Mouse (Mus musculus): Measurements from ENCODE around the gene Ptprm. TPM values are rescaled to one million over a fixed set of nuclear protein-coding genes. Genes with fewer than 3 reads are reported as not detected.

Gene Ptprm
- total RNA-seq, 1 experiment from 2014 or later = not detected

DNA sequence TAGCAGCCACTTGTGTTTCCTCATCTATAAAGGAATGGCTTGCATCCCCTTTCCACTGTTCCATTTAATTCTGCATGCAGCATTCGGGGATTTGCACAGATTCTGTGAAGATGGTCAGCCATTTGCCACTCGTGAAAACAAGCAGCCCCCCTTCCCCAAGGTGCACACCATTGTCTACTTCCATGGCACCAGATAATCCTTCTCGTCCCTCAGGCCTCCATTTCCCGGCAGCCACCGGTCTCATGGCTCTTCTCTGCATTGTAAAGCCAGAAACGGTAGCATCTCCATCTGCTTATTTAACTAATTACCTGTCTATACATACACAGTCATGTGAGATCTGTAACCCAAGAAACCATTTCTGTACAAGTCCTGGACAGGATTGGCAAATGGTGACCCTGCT is 501.8 kb downstream of the Ptprm start:
- ATAC-seq (replicated peaks in 1 of 2; ENCODE audit: insufficient read depth in 1 of 2, low FRiP score in 2 of 2, low TSS enrichment in 1 of 2, low read depth in 1 of 2, poor library complexity in 2 of 2, severe bottlenecking in 2 of 2) = no peak

DNA sequence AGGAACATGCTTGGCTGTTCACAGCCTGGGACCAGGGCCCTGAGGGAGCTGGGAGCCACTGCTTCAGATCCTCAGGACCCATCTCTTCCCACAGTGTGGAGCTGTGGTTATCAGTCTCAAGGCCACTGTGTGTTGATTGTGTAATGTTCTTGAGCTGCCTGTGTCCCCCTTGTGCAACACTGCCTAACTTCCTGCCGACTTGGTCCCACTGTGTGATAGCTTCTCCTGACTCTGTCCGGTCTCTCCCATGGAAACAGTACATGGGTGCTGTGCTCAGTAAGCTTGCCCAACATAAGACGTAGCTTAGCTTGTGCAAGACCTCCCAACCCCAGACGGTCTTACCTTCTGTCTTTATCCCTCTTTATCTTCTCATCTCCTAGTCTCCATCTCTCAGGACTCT is 507.2 kb downstream of the Ptprm start:
- peak in 1 of 2 experiments; percentile 29; a peak in 1 of 4 replicates for ATAC-seq (replicated peaks in 1 of 2; ENCODE audit: insufficient read depth in 1 of 2, low FRiP score in 2 of 2, low TSS enrichment in 1 of 2, low read depth in 1 of 2, poor library complexity in 2 of 2, severe bottlenecking in 2 of 2)

- ATAC-seq (replicated peaks in 1 of 2; ENCODE audit: insufficient read depth in 1 of 2, low FRiP score in 2 of 2, low TSS enrichment in 1 of 2, low read depth in 1 of 2, poor library complexity in 2 of 2, severe bottlenecking in 2 of 2) = no peak
Observed at GRCm38 (mm10) chr17:66822347-66822746, 531.9 kb downstream of the Ptprm start.

DNA sequence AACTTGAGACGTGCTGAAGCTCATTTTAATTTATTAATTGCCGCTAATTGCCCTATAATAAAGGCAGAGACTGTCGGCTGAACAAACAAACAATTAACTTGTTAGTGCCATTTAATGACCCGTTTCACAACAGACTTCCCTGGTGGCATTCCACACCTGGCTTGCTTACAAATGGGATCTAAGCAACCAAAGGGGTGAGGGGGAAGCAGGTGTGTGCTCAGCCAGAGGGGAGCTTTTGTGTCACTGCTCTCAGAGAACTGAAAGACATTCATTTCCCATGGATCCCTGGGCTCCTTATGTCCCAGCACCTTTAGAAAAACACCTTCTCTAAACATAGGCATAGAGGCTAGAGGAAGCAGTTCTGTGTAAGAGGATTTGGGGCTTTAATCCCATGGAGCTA is 536.9 kb downstream of the Ptprm start:
- ATAC-seq (replicated peaks in 1 of 2; ENCODE audit: insufficient read depth in 1 of 2, low FRiP score in 2 of 2, low TSS enrichment in 1 of 2, low read depth in 1 of 2, poor library complexity in 2 of 2, severe bottlenecking in 2 of 2) = no peak

GRCm38 (mm10) chr17:66815921-66816320 is 538.3 kb downstream of the Ptprm start:
- ATAC-seq (replicated peaks in 1 of 2; ENCODE audit: insufficient read depth in 1 of 2, low FRiP score in 2 of 2, low TSS enrichment in 1 of 2, low read depth in 1 of 2, poor library complexity in 2 of 2, severe bottlenecking in 2 of 2) = no peak

DNA sequence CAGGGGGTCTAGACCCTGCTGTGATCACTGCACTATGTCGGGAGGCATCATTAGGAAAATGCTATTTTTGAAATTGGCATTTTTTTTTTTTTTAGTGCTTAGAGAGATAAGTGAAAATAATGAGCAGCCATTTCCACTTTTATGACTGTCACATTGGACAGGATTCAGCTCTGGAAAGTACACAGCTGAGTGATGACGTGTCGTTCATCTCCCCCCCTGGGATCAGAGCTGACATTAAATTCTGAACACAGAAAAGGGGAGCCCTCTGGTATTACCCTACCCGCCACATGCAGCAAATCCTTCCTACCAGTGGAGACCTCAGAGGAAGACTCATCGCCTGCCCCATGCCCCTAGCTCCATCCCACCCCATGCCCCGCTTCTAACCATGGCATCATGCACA is 540.5 kb downstream of the Ptprm start:
- ATAC-seq (replicated peaks in 1 of 2; ENCODE audit: insufficient read depth in 1 of 2, low FRiP score in 2 of 2, low TSS enrichment in 1 of 2, low read depth in 1 of 2, poor library complexity in 2 of 2, severe bottlenecking in 2 of 2) = no peak

GRCm38 (mm10) chr17:66813346-66813745 is 540.9 kb downstream of the Ptprm start:
- ATAC-seq (replicated peaks in 1 of 2; ENCODE audit: insufficient read depth in 1 of 2, low FRiP score in 2 of 2, low TSS enrichment in 1 of 2, low read depth in 1 of 2, poor library complexity in 2 of 2, severe bottlenecking in 2 of 2) = no peak

DNA sequence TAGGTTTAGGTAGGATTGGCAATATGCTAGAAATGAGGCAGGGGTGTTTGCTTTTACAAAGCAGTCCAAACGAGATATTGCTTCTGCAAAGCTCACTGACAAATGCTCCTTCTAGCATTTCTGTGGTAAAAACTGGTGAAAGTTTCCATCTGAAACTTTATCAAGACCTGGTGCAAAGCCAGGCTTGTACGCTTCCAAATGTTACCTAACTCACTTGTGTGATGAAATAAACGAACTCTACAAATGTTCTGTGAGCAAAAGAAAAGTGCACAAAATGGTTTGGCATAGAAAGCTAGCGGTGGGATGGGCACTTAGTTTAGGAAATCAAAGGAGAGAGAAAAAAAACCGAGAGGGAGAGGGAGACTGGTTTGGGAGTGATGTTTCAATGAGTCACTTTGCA is 544.5 kb downstream of the Ptprm start:
- ATAC-seq (replicated peaks in 1 of 2; ENCODE audit: insufficient read depth in 1 of 2, low FRiP score in 2 of 2, low TSS enrichment in 1 of 2, low read depth in 1 of 2, poor library complexity in 2 of 2, severe bottlenecking in 2 of 2) = no peak

DNA sequence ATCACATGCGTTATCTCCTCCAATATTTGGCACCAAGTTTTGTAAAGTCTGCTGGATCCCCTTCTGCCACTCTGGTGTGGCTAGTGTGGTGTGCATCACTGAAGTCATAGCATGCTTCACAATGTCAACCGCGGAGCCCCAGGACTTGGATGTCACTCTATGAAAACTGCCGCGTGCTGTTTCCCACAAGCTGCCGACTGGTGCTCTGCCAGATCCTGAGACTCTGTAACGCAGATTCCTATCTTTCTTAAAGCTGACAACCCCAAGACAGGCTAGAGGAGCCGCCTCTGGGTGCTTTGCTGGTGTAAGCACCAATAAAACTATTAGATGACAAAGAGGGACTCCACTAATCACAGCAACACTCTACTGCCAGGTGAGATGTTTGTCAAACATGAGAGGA is 546.1 kb downstream of the Ptprm start:
- no peak for ATAC-seq (replicated peaks in 1 of 2; ENCODE audit: insufficient read depth in 1 of 2, low FRiP score in 2 of 2, low TSS enrichment in 1 of 2, low read depth in 1 of 2, poor library complexity in 2 of 2, severe bottlenecking in 2 of 2)

GRCm38 (mm10) chr17:66801831-66802687 is 552.2 kb downstream of the Ptprm start:
- ATAC-seq (replicated peaks in 1 of 2; ENCODE audit: insufficient read depth in 1 of 2, low FRiP score in 2 of 2, low TSS enrichment in 1 of 2, low read depth in 1 of 2, poor library complexity in 2 of 2, severe bottlenecking in 2 of 2) = no peak

GRCm38 (mm10) chr17:66800231-66800630 is 554.0 kb downstream of the Ptprm start:
- no peak for ATAC-seq (replicated peaks in 1 of 2; ENCODE audit: insufficient read depth in 1 of 2, low FRiP score in 2 of 2, low TSS enrichment in 1 of 2, low read depth in 1 of 2, poor library complexity in 2 of 2, severe bottlenecking in 2 of 2)

- ATAC-seq (replicated peaks in 1 of 2; ENCODE audit: insufficient read depth in 1 of 2, low FRiP score in 2 of 2, low TSS enrichment in 1 of 2, low read depth in 1 of 2, poor library complexity in 2 of 2, severe bottlenecking in 2 of 2) = no peak
Observed at GRCm38 (mm10) chr17:66786166-66786565, 568.1 kb downstream of the Ptprm start.

GRCm38 (mm10) chr17:66785586-66785985 is 568.7 kb downstream of the Ptprm start:
- no peak for ATAC-seq (replicated peaks in 1 of 2; ENCODE audit: insufficient read depth in 1 of 2, low FRiP score in 2 of 2, low TSS enrichment in 1 of 2, low read depth in 1 of 2, poor library complexity in 2 of 2, severe bottlenecking in 2 of 2)

DNA sequence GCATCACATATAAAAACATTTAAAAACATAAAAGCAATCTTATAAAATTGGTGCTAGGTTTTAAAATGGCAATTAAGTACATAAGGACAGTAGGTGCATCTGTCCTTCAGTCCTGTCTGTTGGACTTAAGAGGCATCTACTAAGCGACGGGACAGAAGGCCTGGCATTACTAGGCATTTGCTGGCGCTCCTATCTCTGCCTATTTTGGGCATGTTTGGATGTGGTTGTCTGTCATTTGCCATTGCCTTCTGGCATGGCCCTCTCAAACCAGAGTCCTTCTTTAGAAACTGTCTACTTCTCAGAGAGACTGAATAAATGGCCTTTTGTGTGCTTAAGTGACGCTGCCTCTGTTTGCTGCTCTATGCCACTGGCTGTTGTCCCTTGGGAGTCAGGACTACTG is 570.7 kb downstream of the Ptprm start:
- no peak for ATAC-seq (replicated peaks in 1 of 2; ENCODE audit: insufficient read depth in 1 of 2, low FRiP score in 2 of 2, low TSS enrichment in 1 of 2, low read depth in 1 of 2, poor library complexity in 2 of 2, severe bottlenecking in 2 of 2)

DNA sequence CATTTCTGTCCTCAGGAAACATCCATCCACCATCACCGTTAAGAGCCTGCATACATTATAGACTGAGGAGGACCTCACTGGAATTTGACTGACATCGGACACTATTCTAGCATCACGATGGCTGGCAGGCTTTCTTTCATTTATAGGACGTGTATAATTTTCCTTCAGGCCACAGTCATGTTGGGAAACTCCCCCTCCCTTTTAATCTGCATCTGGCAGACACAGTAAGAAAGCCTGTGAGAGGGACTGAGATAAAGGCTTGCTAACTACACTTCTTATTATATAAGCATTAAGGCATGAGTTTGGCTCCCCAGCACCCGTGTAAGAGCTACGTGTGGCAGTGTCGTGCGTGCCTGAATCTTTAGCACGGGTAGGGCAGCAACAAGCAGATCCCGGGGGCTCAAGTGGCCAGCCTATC is 571.2 kb downstream of the Ptprm start:
- ATAC-seq (replicated peaks in 1 of 2; ENCODE audit: insufficient read depth in 1 of 2, low FRiP score in 2 of 2, low TSS enrichment in 1 of 2, low read depth in 1 of 2, poor library complexity in 2 of 2, severe bottlenecking in 2 of 2) = no peak

GRCm38 (mm10) chr17:66781910-66782309 is 572.3 kb downstream of the Ptprm start:
- ATAC-seq (replicated peaks in 1 of 2; ENCODE audit: insufficient read depth in 1 of 2, low FRiP score in 2 of 2, low TSS enrichment in 1 of 2, low read depth in 1 of 2, poor library complexity in 2 of 2, severe bottlenecking in 2 of 2) = no peak

- no peak for ATAC-seq (replicated peaks in 1 of 2; ENCODE audit: insufficient read depth in 1 of 2, low FRiP score in 2 of 2, low TSS enrichment in 1 of 2, low read depth in 1 of 2, poor library complexity in 2 of 2, severe bottlenecking in 2 of 2)
Observed at GRCm38 (mm10) chr17:66779026-66779425, 575.2 kb downstream of the Ptprm start.

- ATAC-seq (replicated peaks in 1 of 2; ENCODE audit: insufficient read depth in 1 of 2, low FRiP score in 2 of 2, low TSS enrichment in 1 of 2, low read depth in 1 of 2, poor library complexity in 2 of 2, severe bottlenecking in 2 of 2) = no peak
Observed at GRCm38 (mm10) chr17:66769365-66770363, 584.6 kb downstream of the Ptprm start.

Data from hematopoietic stem cell, adult 5-6 weeks (primary cell).